Mouse (Mus musculus): ENCODE measurements around the gene Atp13a3. TPM values are rescaled to one million over a fixed set of nuclear protein-coding genes. Genes with fewer than 3 reads are reported as not detected.

Atp13a3 gene
- polyA plus RNA-seq, 1 experiment from 2014 or later = 12.6 TPM

DNA sequence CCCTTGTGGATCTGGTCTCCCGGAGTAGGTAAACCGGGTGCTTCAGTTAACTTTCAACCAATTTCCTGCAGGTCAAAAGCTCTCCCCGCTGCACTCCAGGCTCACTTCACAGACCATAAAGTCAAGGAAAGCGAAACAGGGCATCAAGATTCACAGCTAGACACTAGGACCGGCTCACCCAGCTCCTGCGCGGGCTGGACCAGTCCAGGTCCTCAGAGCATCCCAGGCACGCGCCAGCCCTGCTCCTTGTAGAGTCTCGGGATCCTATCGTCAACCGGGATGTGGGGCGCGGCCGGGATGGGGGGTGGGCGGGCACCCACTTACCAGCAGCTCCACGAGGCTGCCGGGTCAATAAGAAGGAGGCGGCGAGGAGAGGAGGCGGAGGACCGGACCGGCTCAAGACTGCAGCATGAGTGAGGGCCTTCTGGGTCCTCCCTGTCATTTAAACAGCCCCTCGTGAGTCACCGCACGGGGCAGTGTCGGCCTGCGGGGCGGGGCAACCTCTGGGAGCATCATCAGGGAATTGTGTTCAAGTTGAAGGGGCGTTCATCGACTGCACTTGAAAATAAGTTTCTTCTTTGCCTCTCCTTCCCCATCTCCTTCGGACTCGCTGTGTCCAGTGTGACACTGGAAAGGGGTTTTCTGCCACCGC lies 122.8 kb downstream of the Atp13a3 start, which contains the start of gene Lrrc15:
Lrrc15 (minus strand) TSS at position 413 of the 652 bp plus-strand sequence.
- peak within 1 kb of the TSS; percentile 61 for H3K27ac ChIP-seq
- peak; percentile 78 for DNase-seq (ENCODE audit: low spot score)
- peaks cover 74% of the 10 kb centered on the region for H3K4me1 ChIP-seq
- no peaks in the 10 kb centered on the region for H3K36me3 ChIP-seq
- peaks cover 53% of the 10 kb centered on the region for H3K27me3 ChIP-seq (ENCODE audit: low read depth, poor library complexity, severe bottlenecking)
- H3K9me3 ChIP-seq (replicated peaks) = no peaks in the 10 kb centered on the region
- WGBS = 6% methylated on average over 34 of the region's 34 CpGs
- peak within 1 kb of the TSS; percentile 47 for H3K4me3 ChIP-seq

DNA sequence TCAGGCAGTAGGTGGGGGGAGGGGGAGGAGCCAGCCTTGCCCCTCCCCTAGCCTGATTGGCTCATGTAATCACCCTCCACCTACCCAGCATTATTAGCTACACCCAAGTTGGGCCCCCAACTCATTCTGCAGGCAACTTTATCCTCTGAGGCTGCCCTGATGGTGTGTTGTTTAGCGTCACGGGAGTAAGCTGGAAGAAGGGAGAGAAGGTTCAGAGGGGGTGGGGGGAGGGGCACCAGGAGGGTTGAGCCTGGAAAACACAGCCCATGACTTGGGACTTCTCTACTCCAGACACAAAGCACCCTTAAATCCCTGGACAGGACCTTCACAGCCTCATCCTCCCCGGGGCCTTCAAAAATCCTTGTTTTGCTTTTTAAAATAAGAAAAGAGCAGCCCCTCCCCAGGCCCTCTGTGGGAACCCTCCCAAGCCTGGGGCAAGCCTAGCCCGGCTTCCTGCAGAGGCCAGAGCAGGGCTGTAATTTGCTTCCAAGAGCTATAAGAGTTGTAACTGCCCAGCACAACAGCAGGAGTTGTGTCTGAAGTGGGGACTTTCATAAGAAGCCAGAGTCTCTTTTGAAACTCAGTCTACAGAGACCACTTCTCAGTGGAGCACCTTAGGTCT lies 125.0 kb downstream of the Atp13a3 start:
- Histone ChIP-seq H3K27ac (peak overlapping the region; percentile 80), H3K4me3 (peak overlapping the region; percentile 16), H3K9me3 (replicated peaks) (no peaks in the 10 kb centered on the region), H3K27me3 (ENCODE audit: low read depth, poor library complexity, severe bottlenecking) (peaks cover 48% of the 10 kb centered on the region), H3K4me1 (peaks cover 72% of the 10 kb centered on the region), H3K36me3 (no peaks in the 10 kb centered on the region)
- peak; percentile 60 for DNase-seq (ENCODE audit: low spot score)
- 6% methylated on average over 4 of the region's 4 CpGs for WGBS

DNA sequence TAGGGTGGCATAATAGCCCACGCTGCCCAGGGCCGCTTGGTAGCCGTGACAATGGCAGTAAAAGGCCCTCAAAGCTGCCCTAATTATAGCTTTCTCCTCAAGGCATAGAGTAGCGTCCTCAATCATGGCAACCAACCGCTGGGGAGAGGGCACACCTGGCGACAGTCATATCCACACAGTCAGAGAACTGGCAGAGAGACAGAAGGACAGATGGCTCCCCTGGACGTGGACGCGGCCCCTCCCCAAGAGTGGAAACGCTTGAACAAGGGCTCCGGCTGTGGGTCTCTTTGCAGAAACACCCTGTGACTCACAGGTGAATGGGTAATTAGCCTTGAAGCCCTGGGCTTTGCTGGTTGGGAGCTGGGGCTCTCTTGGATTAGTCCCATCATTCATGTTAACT lies 127.4 kb downstream of the Atp13a3 start:
- no peak for DNase-seq (ENCODE audit: low spot score)
- Histone ChIP-seq H3K27me3 (ENCODE audit: low read depth, poor library complexity, severe bottlenecking) (peaks cover 24% of the 10 kb centered on the region), H3K4me3 (no peak overlapping the region), H3K9me3 (replicated peaks) (no peaks in the 10 kb centered on the region), H3K4me1 (peaks cover 52% of the 10 kb centered on the region), H3K36me3 (no peaks in the 10 kb centered on the region), H3K27ac (peak overlapping the region; percentile 70)
- WGBS = 81% methylated on average over 11 of the region's 11 CpGs

DNA sequence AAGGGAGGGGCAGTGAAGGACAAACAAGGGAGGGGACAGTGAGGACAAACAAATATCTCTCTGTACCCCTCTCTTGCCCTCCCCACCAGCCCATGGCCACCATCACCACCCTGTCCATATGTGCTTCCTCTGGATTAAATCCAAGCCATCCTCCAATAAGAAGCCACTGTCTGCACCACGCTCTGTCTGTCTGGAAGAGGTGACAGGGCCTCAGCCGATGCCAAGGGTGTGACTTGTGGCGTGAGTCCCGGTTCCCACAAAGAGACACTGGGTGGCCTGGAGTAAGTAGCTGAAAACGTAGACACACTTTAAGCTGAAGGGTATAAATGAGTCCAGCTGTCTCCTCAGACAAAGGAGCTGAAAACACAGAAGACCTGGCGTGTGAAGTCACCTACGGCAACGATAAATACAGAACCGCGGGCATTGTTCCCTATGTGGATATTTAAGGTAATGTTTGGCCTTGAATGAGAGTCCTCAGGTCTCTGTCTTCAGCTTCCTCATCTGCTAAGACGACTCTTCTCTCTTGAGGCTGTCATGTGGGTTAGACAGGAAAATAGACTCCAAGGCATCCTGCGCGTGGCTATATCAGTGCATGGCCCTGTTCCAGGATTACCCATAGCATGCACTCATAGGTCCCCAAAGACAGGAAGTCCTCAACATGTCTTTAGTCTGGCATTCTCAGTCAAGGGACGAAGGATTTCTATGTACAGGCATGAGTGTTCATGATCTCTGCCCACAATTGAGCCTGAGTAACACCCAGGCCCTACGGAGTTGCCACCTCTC lies 130.0 kb downstream of the Atp13a3 start:
- Histone ChIP-seq H3K36me3 (no peaks in the 10 kb centered on the region), H3K4me3 (no peak overlapping the region), H3K27ac (peak overlapping the region; percentile 1; the same call in 1 of the 2 replicates), H3K4me1 (peaks cover 49% of the 10 kb centered on the region), H3K27me3 (ENCODE audit: low read depth, poor library complexity, severe bottlenecking) (0 out of 2 replicates have a peak, but pooled peaks cover 3% of the 10 kb centered on the region), H3K9me3 (replicated peaks) (no peaks in the 10 kb centered on the region)
- DNase-seq (ENCODE audit: low spot score) = no peak
- WGBS = 86% methylated on average over 15 of the region's 15 CpGs

DNA sequence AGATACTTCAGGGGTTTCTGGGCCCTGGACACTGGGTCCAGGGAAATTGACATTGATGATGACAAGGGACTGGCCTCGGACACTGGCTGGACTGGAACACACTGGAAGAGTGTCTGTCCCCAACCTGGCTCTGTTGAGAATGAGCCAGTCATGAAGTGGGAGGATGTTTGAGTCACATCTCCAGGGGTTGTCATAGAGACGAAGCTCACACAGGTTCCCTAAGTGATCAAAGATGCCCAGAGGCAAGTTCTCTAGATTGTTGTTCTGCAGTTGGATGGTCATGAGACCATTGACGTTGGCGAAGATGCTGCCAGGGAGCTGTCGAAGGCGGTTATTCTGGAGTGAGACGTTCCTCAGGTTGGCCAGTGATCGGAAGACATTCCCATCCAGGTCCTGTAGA lies 132.7 kb downstream of the Atp13a3 start:
- DNase-seq (ENCODE audit: low spot score) = no peak
- H3K9me3 ChIP-seq (replicated peaks) = no peaks in the 10 kb centered on the region
- H3K27ac ChIP-seq = no peak overlapping the region
- peaks cover 31% of the 10 kb centered on the region for H3K4me1 ChIP-seq
- 95% methylated on average over 8 of the region's 8 CpGs for WGBS
- H3K4me3 ChIP-seq = no peak overlapping the region
- H3K36me3 ChIP-seq = no peaks in the 10 kb centered on the region
- no peaks in the 10 kb centered on the region for H3K27me3 ChIP-seq (ENCODE audit: low read depth, poor library complexity, severe bottlenecking)

DNA sequence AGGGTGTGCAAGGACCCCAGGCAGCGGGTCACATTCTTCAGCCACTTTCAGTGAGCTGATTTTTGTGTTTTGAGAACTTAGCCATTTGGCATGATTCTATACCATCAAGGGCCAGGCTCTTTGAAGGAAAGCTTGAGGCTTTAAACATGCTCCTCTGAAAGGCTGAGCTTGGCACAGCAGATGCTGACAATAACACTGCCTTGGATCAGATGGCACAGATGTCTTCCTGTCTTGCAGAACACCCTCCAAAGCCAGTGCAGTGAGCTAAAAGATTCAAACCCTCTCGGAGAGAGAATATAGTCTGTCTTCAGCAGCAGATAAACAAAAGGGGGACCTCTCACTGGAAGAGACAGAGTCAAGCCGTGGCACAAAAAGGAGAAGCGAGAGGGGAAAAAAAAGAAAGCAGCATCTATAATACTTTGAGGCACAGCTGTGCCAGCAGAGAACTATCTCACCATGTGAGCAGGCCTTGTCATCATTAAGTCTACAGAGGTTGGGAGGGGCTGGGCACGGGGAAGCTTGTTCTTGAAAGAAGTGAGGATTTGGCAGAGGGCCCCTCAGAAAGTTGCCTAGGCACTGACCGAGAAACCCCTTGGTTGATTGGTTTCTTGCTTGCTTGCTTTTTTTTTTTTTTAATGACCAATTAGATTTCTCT lies 133.7 kb downstream of the Atp13a3 start:
- WGBS = 76% methylated on average over 6 of the region's 6 CpGs
- Histone ChIP-seq H3K27me3 (ENCODE audit: low read depth, poor library complexity, severe bottlenecking) (no peaks in the 10 kb centered on the region), H3K27ac (peak overlapping the region; percentile 14; the same call in 1 of the 2 replicates), H3K36me3 (no peaks in the 10 kb centered on the region), H3K4me1 (peaks cover 23% of the 10 kb centered on the region), H3K4me3 (no peak overlapping the region), H3K9me3 (replicated peaks) (no peaks in the 10 kb centered on the region)
- DNase-seq (ENCODE audit: low spot score) = no peak

DNA sequence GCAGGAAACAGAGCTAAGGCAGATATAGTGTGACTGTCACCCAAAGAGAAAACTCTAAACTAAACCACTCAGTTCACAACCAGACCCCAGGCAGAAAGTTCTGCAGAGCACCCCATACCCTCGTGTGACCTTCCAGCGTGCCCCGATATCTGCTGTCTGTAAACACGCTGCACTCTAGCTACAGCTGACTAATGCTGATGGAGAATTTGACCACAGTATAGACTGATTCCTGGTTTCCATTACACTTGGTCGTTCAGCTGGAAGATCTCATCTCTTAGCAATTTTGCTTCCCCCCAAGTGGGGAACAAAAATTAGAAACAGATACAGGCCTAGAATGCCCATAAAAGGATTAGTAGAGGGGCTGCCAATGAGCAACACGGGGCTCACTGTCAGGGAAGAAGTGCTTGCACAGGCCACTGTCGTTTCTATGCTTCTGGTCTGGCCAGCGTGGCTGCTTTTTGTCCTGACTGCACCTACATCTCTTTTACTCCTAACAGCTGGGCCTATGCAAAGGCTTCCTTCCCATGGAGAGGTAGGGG lies 134.5 kb downstream of the Atp13a3 start:
- Histone ChIP-seq H3K36me3 (no peaks in the 10 kb centered on the region), H3K9me3 (replicated peaks) (no peaks in the 10 kb centered on the region), H3K27ac (peak overlapping the region; percentile 14; the same call in 1 of the 2 replicates), H3K4me1 (peaks cover 26% of the 10 kb centered on the region), H3K4me3 (no peak overlapping the region), H3K27me3 (ENCODE audit: low read depth, poor library complexity, severe bottlenecking) (0 out of 2 replicates have a peak, but pooled peaks cover 5% of the 10 kb centered on the region)
- DNase-seq (ENCODE audit: low spot score) = no peak
- 53% methylated on average over 8 of the region's 8 CpGs for WGBS

DNA sequence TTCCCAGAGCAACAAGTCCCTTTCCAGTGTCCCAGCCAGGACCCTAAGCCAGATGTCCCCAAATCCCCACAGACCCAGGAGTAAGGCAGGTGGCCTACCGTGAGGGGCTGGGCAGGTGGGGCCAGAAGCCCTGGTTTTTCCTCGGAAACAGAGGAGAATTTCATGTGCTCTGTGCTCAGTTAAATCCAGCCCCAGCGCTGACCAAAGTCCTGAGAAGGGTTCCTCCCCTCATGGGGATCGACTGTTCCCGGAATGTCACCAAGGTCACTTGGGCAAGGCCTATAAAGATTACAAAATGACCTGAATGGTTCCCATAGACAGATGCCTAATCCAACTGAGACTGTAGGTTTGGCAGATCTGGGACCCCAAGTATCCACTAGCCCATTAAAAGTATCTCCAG lies 138.4 kb downstream of the Atp13a3 start, which contains the start of gene Cpn2:
Cpn2 (minus strand) TSS at position 141 of the 400 bp plus-strand sequence.
- no peaks in the 10 kb centered on the region for H3K36me3 ChIP-seq
- 0 out of 2 replicates have a peak, but pooled peaks cover 5% of the 10 kb centered on the region for H3K27me3 ChIP-seq (ENCODE audit: low read depth, poor library complexity, severe bottlenecking)
- H3K9me3 ChIP-seq (replicated peaks) = no peaks in the 10 kb centered on the region
- DNase-seq (ENCODE audit: low spot score) = no peak
- H3K4me1 ChIP-seq = peaks cover 28% of the 10 kb centered on the region
- no peak within 1 kb of the TSS for H3K4me3 ChIP-seq
- 80% methylated on average over 5 of the region's 5 CpGs for WGBS
- 0 out of 2 replicates have a peak within 1 kb of the TSS, but pooled peaks have one; percentile 22 for H3K27ac ChIP-seq

DNA sequence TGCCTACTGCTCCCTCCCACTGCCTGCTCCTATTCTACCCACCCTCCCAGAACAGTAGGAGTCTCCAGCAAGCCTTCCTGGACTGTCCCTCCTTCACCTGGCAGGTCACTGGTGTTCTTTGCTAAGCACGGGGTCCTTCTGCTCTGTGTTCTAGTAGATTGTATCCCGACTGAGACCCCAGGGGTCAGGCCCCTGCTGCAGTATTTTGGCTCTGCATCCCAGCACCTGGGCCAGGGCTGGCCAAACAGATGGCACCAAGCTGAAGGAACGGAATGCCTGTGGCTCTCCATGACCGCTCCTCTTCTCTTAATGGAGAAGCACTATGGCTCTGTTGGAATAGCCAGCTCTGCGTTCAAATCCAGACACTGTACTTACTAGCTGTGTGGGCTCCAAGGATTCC lies 139.2 kb downstream of the Atp13a3 start:
- no peak overlapping the region for H3K4me3 ChIP-seq
- H3K9me3 ChIP-seq (replicated peaks) = no peaks in the 10 kb centered on the region
- H3K27ac ChIP-seq = no peak overlapping the region
- WGBS = 83% methylated on average over 5 of the region's 5 CpGs
- DNase-seq (ENCODE audit: low spot score) = no peak
- H3K36me3 ChIP-seq = no peaks in the 10 kb centered on the region
- H3K27me3 ChIP-seq (ENCODE audit: low read depth, poor library complexity, severe bottlenecking) = 0 out of 2 replicates have a peak, but pooled peaks cover 5% of the 10 kb centered on the region
- H3K4me1 ChIP-seq = peaks cover 20% of the 10 kb centered on the region

DNA sequence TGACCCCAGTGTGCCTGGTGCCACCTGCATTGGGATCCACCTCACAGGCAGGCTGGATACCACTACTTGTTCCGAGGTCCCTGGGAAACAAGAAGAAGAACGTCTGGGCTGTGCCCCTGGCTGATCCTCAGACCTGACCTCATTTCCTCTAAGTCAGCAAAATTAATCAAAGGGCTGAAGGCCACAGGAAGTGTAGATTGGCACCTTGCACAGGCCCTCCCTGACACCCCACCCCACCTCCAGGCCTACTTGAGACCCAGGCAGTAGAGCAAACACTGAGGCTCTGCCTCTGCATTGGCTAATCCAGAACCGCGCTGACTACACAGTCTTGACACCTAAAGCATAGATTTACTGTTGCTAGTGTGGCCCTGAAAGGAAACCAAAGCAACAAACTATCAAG lies 140.2 kb downstream of the Atp13a3 start:
- WGBS = 57% methylated on average over 4 of the region's 4 CpGs
- H3K27ac ChIP-seq = no peak overlapping the region
- 0 out of 2 replicates have a peak, but pooled peaks cover 5% of the 10 kb centered on the region for H3K27me3 ChIP-seq (ENCODE audit: low read depth, poor library complexity, severe bottlenecking)
- DNase-seq (ENCODE audit: low spot score) = no peak
- no peaks in the 10 kb centered on the region for H3K9me3 ChIP-seq (replicated peaks)
- H3K4me1 ChIP-seq = peaks cover 12% of the 10 kb centered on the region
- H3K4me3 ChIP-seq = no peak overlapping the region
- H3K36me3 ChIP-seq = no peaks in the 10 kb centered on the region

DNA sequence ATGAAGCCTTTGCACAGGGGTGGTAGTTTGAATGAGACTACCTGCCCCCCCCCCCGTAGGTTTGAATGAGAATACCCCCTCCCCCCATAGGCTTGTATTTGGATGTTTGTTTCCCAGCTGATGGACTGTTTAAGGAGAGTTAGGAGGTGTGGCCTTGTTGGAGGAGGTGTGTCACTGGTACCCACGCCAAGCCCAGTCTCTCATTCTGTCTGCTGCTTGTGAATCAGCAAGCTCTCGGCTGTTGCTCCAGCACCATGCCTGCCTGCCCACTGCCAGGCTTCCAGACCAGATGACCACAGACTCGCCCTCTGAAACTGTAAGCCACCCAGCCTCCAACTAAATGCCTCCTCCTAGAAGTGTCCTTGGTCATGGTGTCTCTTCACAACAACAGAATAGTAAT lies 142.6 kb downstream of the Atp13a3 start:
- Histone ChIP-seq H3K9me3 (replicated peaks) (no peaks in the 10 kb centered on the region), H3K4me3 (no peak overlapping the region), H3K36me3 (no peaks in the 10 kb centered on the region), H3K27ac (no peak overlapping the region), H3K4me1 (peaks cover 12% of the 10 kb centered on the region), H3K27me3 (ENCODE audit: low read depth, poor library complexity, severe bottlenecking) (0 out of 2 replicates have a peak, but pooled peaks cover 12% of the 10 kb centered on the region)
- DNase-seq (ENCODE audit: low spot score) = no peak
- WGBS = 54% methylated on average over 4 of the region's 4 CpGs

DNA sequence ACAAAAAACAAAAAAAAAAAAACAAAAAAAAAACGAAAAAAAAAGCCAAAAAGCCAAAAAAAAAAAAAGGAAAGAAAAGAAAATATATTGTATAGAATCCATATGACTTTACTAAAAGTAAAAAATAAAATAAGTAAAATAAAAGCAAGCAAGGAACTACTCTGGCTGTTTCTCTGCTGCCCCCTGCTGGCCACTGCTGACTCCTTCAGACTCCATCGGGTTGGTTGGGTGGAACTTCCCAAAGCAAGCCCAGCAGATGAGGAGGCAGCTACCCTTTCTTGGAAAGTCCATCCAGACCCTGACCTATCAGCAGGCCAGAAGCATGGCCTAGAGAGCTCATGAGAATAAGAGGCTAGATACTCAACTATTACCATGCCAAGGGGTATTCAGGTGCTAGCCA lies 143.1 kb downstream of the Atp13a3 start:
- peaks cover 15% of the 10 kb centered on the region for H3K4me1 ChIP-seq
- H3K4me3 ChIP-seq = no peak overlapping the region
- no peaks in the 10 kb centered on the region for H3K9me3 ChIP-seq (replicated peaks)
- H3K36me3 ChIP-seq = no peaks in the 10 kb centered on the region
- DNase-seq (ENCODE audit: low spot score) = peak; percentile 91
- WGBS = 0% methylated on average over 2 of the region's 2 CpGs
- H3K27me3 ChIP-seq (ENCODE audit: low read depth, poor library complexity, severe bottlenecking) = 0 out of 2 replicates have a peak, but pooled peaks cover 12% of the 10 kb centered on the region
- no peak overlapping the region for H3K27ac ChIP-seq

All from limb, embryonic 10.5 days (tissue).